Comparison of ENCODE assay signal across 10 mouse cellular contexts in the genomic region with DNA sequence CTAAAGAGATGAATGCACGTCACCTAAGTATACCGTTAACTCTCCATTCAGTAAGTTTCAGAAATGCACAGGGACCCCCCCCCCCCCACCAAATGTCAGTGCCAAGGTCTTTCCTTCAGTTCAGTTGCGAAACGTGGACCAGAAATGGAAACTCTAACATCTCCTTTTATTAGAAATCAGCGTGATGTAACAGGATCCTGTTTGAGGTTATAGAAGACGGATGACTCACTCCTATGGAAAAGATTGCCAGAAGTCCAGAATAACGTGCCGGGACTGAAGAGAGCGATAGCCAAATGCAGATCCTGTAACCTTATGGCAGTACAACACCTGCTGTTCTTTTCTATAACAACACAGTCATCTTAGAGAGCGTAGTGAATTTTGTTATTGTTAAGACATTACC. TPM values are rescaled to one million over a fixed set of nuclear protein-coding genes. Genes with fewer than 3 reads are reported as not detected.
A peak's percentile ranks its signal among the peaks of the same experiment; 100 is the strongest.
DNase-seq lines count a peak whose midpoint lies in the region; ATAC-seq and TF ChIP-seq lines count a peak whose summit lies in the region.
"Had no signal": no experiment of that assay in that cellular context is flagged by ENCODE, and none has a peak within 500 bp of the region (broad histone marks: within the 10 kb centered on the region; RNA-seq: fewer than 3 reads in every experiment).

No protein-coding gene starts in this region.

- no peak for TF ChIP-seq CTCF in layer of hippocampus, adult 2 months (conservative IDR thresholded peaks at IDR 0.05)

- H3K9me3 ChIP-seq in midbrain, embryonic 15.5 days = no peaks in the 10 kb centered on the region

- ATAC-seq in cerebellum, adult (ENCODE audit: insufficient number of reproducible peaks, low FRiP score, low TSS enrichment) = peak; percentile 47
- ATAC-seq in midbrain, embryonic 15.5 days (replicated peaks) = no peak

- 0 out of 2 replicates have a peak overlapping the region, but pooled peaks have one; percentile 84 for H3K27ac ChIP-seq in layer of hippocampus, adult 2 months
- H3K27ac ChIP-seq in macrophage = peak overlapping the region; percentile 42
- H3K27ac ChIP-seq in midbrain, embryonic 15.5 days = no peak overlapping the region

- no peaks in the 10 kb centered on the region for H3K4me1 ChIP-seq in midbrain, embryonic 15.5 days

- no peak overlapping the region for H3K4me3 ChIP-seq in layer of hippocampus, adult 2 months
- H3K4me3 ChIP-seq in macrophage (ENCODE audit: inconsistent target) = no peak overlapping the region
- H3K4me3 ChIP-seq in midbrain, embryonic 15.5 days = no peak overlapping the region

- H3K27me3 ChIP-seq in midbrain, embryonic 15.5 days (replicated peaks) = no peaks in the 10 kb centered on the region

- H3K9ac ChIP-seq in midbrain, embryonic 15.5 days = no peak overlapping the region

- H3K36me3 ChIP-seq in macrophage (ENCODE audit: inconsistent target) = no peaks in the 10 kb centered on the region
- H3K36me3 ChIP-seq in midbrain, embryonic 15.5 days (replicated peaks) = no peaks in the 10 kb centered on the region

- no peak for DNase-seq in cerebellum, postnatal 4 days (ENCODE audit: low spot score in 2 of 2)
- DNase-seq in layer of hippocampus, adult 2 months (ENCODE audit: low spot score in 2 of 2) = no peak
- no peak for DNase-seq in layer of hippocampus, postnatal 10 days (ENCODE audit: low spot score in 2 of 2)
- peak; percentile 58 for DNase-seq in cerebellum, adult 8-10 months
- no peak for DNase-seq in spleen, adult 18-20 months
- DNase-seq: kidney, adult 9 months had no signal

- no peak overlapping the region for H3K4me2 ChIP-seq in midbrain, embryonic 15.5 days

- 6% methylated on average over 9 of the region's 10 CpGs for WGBS in macrophage (ENCODE audit: missing documents)
- 85% methylated on average over 10 of the region's 10 CpGs for WGBS in midbrain, embryonic 15.5 days

- H3K79me2 ChIP-seq in macrophage (ENCODE audit: inconsistent target) = no peaks in the 10 kb centered on the region

RNA-seq across cellular contexts. Expression of gene Cxcl10, which starts 19.7 kb away (rescaled TPM):
- not detected for total RNA-seq in layer of hippocampus, adult 2 months (2021)
- not detected for total RNA-seq in layer of hippocampus, postnatal 10 days (2021)
- 1,000 to 10,000 TPM in 3 of 26 experiments, 100 to 1,000 TPM in 17, 10 to 100 TPM in 5, 1 to 10 TPM in 1; 7.0 to 3,051 (median 279) TPM for total RNA-seq in macrophage (2018; cell fraction: chromatin; rRNA removed)
- 1,000 to 10,000 TPM in 10 of 26 experiments, 100 to 1,000 TPM in 10, 10 to 100 TPM in 6; 23.3 to 5,353 (median 906) TPM for total RNA-seq in macrophage (2018; cell fraction: cytosol; rRNA removed)
- 1,000 to 10,000 TPM in 15 of 26 experiments, 100 to 1,000 TPM in 8, 10 to 100 TPM in 3; 16.9 to 3,575 (median 1,214) TPM for total RNA-seq in macrophage (2018; cell fraction: nucleus; rRNA removed)
- 29.8 to 324 TPM (median 31.4 TPM) in 3 replicates for polyA plus RNA-seq in macrophage (2018)
- polyA plus RNA-seq in midbrain, embryonic 15.5 days (2015; fragmentation: Nextera tagmentation; extraction: Ambion mirVana) = 0.21 and 0.42 TPM in 2 replicates
- polyA plus RNA-seq: testis, adult 2 months had no signal

RNA-seq across cellular contexts. Expression of gene Art3, which starts 36.8 kb away (rescaled TPM):
- total RNA-seq in layer of hippocampus, adult 2 months (2021) = 1 to 10 TPM; 3.7 to 4.8 TPM
- total RNA-seq in layer of hippocampus, postnatal 10 days (2021) = 1 to 10 TPM; 6.7 to 9.5 TPM
- 1 to 10 TPM in 1 of 26 experiments, not detected in 25; 1.2 TPM for total RNA-seq in macrophage (2018; cell fraction: chromatin; rRNA removed)
- total RNA-seq in macrophage (2018; cell fraction: cytosol; rRNA removed) = under 1 TPM in 11 of 26 experiments, not detected in 15; 0.15 to 0.93 (median 0.22) TPM
- total RNA-seq in macrophage (2018; cell fraction: nucleus; rRNA removed) = 1 to 10 TPM in 2 of 26 experiments, under 1 TPM in 5, not detected in 19; 0.48 to 1.2 (median 0.63) TPM
- polyA plus RNA-seq in macrophage (2018) = not detected in 3 replicates
- 4.5 and 5.5 TPM in 2 replicates for polyA plus RNA-seq in midbrain, embryonic 15.5 days (2015; fragmentation: Nextera tagmentation; extraction: Ambion mirVana)

RNA-seq across cellular contexts. Expression of gene Cxcl9, which starts 40.5 kb away (rescaled TPM):
- total RNA-seq in layer of hippocampus, adult 2 months (2021) = not detected
- total RNA-seq in layer of hippocampus, postnatal 10 days (2021) = not detected
- total RNA-seq in macrophage (2018; cell fraction: chromatin; rRNA removed) = 10 to 100 TPM in 1 of 26 experiments, 1 to 10 TPM in 5, under 1 TPM in 6, not detected in 14; 0.19 to 34.4 (median 0.84) TPM
- total RNA-seq in macrophage (2018; cell fraction: cytosol; rRNA removed) = 10 to 100 TPM in 9 of 26 experiments, 1 to 10 TPM in 5, under 1 TPM in 12; 0.06 to 36.4 (median 6.7) TPM
- 10 to 100 TPM in 2 of 26 experiments, 1 to 10 TPM in 16, under 1 TPM in 5, not detected in 3; 0.48 to 17.2 (median 2.5) TPM for total RNA-seq in macrophage (2018; cell fraction: nucleus; rRNA removed)
- 0.69 to 2.3 TPM (median 1.8 TPM) in 3 replicates for polyA plus RNA-seq in macrophage (2018)
- not detected in 2 replicates for polyA plus RNA-seq in midbrain, embryonic 15.5 days (2015; fragmentation: Nextera tagmentation; extraction: Ambion mirVana)

RNA-seq across cellular contexts. Expression of gene Sdad1, which starts 58.1 kb away (rescaled TPM):
- 10 to 100 TPM; 20.0 to 23.1 TPM for total RNA-seq in layer of hippocampus, adult 2 months (2021)
- total RNA-seq in layer of hippocampus, postnatal 10 days (2021) = 10 to 100 TPM; 23.7 to 25.9 TPM
- total RNA-seq in macrophage (2018; cell fraction: chromatin; rRNA removed) = 10 to 100 TPM; 17.3 to 77.5 (median 42.9) TPM
- total RNA-seq in macrophage (2018; cell fraction: cytosol; rRNA removed) = 10 to 100 TPM in 2 of 26 experiments, 1 to 10 TPM in 24; 5.9 to 10.4 (median 8.1) TPM
- 10 to 100 TPM in 25 of 26 experiments, 1 to 10 TPM in 1; 8.7 to 43.9 (median 17.9) TPM for total RNA-seq in macrophage (2018; cell fraction: nucleus; rRNA removed)
- polyA plus RNA-seq in macrophage (2018) = 7.9 to 11.2 TPM (median 8.9 TPM) in 3 replicates
- polyA plus RNA-seq in midbrain, embryonic 15.5 days (2015; fragmentation: Nextera tagmentation; extraction: Ambion mirVana) = 31.8 TPM in 2 replicates
